Mouse (Mus musculus): ENCODE measurements around the gene Pter. TPM values are rescaled to one million over a fixed set of nuclear protein-coding genes. Genes with fewer than 3 reads are reported as not detected.

Pter gene
- 1.1 and 1.6 TPM in 2 replicates for polyA plus RNA-seq (2012; rRNA removed; ENCODE audit: low replicate concordance)

GRCm38 (mm10) chr2:12923804-12924591 lies at the start of gene Pter:
Gene Pter, plus strand, starts transcription at chr2:12924041.

GRCm38 (mm10) chr2:13011472-13011871 lies 87.6 kb downstream of the Pter start, which contains the start of gene C1ql3:
Gene C1ql3, minus strand, starts transcription at chr2:13011806.

Other genes with a start within 250 kb of the Pter start
- 0.06 and 0.09 TPM in 2 replicates for gene C1ql3, start 87.8 kb downstream of the Pter start, polyA plus RNA-seq (2012; rRNA removed; ENCODE audit: low replicate concordance)